Mouse (Mus musculus) testis, postnatal 10 days (tissue): Measurements from ENCODE around the gene Tmem128.
A peak's percentile ranks its signal among the peaks of the same experiment; 100 is the strongest.

ENCODE experiments used
- DNase-seq: peaks from one replicate; pipeline ENCODE4 v3.0.0; 2021; ENCODE audit warnings: low spot score

The Tmem128 gene

GRCm38 (mm10) chr5:38277936-38278600 is 18.1 kb downstream of the Tmem128 start:
- DNase-seq: no peak

DNA sequence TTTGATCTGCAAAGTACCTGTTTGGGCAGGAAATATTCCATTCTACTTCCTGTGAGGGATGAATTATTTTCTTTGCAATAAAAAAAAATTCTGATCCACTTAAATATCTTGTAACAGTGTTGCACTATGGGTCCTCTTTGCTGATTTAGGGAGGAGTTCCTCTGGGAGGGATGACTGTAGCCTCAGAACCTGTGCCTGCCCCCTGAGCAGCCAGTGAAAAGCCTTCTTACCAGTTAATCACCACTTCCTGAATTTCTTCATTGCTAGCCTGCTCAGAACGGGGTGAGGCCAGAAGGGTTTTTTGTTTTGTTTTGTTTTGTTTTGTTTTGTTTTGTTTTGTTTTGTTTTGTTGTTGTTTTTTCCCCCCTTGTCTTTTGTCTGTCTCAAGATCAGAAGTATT is 20.1 kb downstream of the Tmem128 start:
- DNase-seq: no peak

GRCm38 (mm10) chr5:38285724-38286123 is 25.7 kb downstream of the Tmem128 start:
- no peak for DNase-seq

GRCm38 (mm10) chr5:38288476-38288875 is 28.5 kb downstream of the Tmem128 start:
- DNase-seq: no peak

DNA sequence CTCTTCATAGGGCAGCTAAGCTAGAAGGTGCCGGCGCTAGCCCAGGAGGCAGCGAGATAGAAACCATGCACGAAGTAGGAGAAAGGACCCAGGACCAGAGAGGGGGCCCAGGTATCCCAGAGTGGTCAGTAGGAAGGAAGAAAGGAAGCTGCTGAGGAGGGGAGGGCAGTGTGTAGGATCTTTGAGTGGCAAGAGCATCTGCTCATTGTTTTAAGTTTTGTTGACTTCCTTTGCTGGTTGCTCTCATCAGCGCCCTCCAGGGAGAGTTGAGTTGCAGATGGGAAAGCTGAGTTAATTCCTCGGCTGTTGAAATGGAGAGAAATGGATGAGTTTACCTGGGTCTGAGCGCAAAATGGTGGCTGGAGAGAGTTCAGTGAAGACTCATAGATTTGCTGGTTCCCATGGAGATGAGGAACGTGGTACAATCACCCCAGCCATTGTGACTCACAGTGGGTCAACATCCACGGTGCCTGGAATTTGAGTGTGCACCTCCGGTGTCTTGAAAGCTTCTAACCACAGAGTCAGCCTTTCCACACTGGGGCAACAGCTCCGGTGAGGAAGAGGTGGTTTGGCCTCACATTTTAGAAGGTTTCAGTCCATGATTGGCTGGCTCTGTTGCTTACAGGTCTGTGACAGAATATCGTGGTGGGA is 41.9 kb downstream of the Tmem128 start:
- DNase-seq: no peak

- no peak for DNase-seq
Measured at GRCm38 (mm10) chr5:38302651-38303050, 42.7 kb downstream of the Tmem128 start.

DNA sequence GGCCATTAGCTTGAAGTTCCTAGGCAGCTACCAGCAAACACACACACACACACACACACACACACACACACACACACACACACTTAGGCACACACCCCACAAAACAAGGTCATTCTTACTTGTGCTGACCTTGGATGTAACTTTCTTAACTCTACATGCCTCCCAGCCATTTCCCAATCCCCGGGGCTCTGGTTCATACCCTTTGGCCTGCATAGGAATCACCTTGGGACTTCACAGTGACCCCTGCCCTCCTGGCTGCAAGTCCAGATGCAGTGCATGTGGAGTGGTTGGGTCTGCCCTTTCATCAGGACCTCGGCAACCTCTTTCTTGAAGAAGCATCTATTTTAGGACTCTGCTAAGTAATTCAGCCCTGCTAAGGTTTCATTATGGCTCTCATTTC is 45.3 kb downstream of the Tmem128 start:
- no peak for DNase-seq

GRCm38 (mm10) chr5:38307255-38308101 is 47.5 kb downstream of the Tmem128 start:
- peak; percentile 94 for DNase-seq

- peak; percentile 68 for DNase-seq
Measured at GRCm38 (mm10) chr5:38308873-38309272, 48.9 kb downstream of the Tmem128 start.

GRCm38 (mm10) chr5:38309795-38310194 is 49.8 kb downstream of the Tmem128 start:
- DNase-seq: no peak
